Comparison of ENCODE assay signal across 9 mouse cellular contexts in the genomic region with DNA sequence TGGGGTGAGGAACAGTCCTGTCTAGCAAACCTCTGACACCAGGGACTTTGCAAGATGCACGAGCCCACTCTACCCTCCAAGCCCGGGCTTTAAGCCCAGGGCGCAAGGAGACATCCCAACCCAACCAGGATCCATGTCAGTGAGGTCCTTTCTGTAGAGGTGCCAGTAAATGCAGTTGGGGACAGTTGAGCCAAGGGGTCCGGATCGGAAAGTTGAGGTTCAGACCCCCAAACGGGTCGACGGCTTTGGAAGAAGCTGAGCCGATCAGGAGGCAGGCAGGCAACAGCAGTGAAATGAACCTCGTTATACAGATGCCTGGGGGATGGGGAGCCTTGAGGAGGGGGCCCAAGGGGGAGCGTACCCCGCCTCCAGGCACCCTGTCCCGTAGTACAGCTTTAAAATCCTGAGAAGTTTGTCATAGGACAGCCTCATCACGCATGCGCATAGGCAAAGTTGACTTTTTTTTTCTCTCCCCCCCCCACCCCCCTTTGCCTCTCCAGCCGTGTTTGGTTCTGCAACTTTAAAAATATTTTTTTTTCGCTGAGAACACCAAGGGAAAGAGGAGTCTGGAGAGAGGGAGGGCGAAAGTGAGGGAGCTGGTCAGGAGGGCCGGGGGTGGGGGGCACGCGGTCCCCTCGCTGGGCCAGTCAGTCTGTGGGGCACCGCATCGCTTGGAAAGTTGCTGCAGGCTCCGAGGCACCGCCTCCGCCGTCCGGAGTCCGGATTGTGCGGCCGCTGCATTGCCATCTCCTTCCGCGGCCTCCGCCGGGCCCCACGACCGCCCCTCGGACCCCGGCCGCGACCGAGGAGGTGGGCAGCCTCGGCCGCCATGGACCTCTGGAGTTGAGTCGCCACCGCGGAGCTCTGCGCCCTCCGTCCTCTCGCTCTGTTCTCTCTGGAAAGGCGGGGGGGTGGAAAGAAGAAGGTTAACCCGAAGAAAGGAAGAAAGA. TPM values are rescaled to one million over a fixed set of nuclear protein-coding genes. Genes with fewer than 3 reads are reported as not detected.
DNase-seq lines count a peak whose midpoint lies in the region; ATAC-seq and TF ChIP-seq lines count a peak whose summit lies in the region.
"Had no signal": no experiment of that assay in that cellular context is flagged by ENCODE, and none has a peak within 500 bp of the region (broad histone marks: within the 10 kb centered on the region; RNA-seq: fewer than 3 reads in every experiment).

A gene (plus strand): TSS at position 650 of the 950 bp plus-strand sequence.

- no peaks in the 10 kb centered on the region for H3K36me3 ChIP-seq in hindbrain, embryonic 14.5 days (replicated peaks; ENCODE audit: control insufficient read depth, insufficient read depth)
- H3K36me3 ChIP-seq in liver, embryonic 11.5 days (ENCODE audit: control insufficient read depth, insufficient read depth, low read length), result no peaks in the 10 kb centered on the region

- ATAC-seq in hindbrain, embryonic 14.5 days (ENCODE audit: low FRiP score), result 0 out of 2 replicates have a peak, but pooled peaks have one; percentile 17
- ATAC-seq in liver, embryonic 11.5 days (replicated peaks; ENCODE audit: low FRiP score), result no peak; the same call in 1 of the 2 replicates

- TF ChIP-seq CTCF in olfactory bulb, adult 2 months (IDR thresholded peaks at IDR 0.05; ENCODE audit: insufficient read depth, low read depth, low read length), result no peak

- peak within 1 kb of the TSS; percentile 79 for H3K27ac ChIP-seq in hindbrain, embryonic 14.5 days
- 0 out of 2 replicates have a peak within 1 kb of the TSS, but pooled peaks have one; percentile 13 for H3K27ac ChIP-seq in liver, embryonic 11.5 days (ENCODE audit: low read depth, low read length)
- H3K27ac ChIP-seq in olfactory bulb, adult 2 months (ENCODE audit: insufficient read depth, low read depth, low read length), result peak within 1 kb of the TSS; percentile 60

- peak within 1 kb of the TSS; percentile 61 for H3K4me3 ChIP-seq in hindbrain, embryonic 14.5 days (replicated peaks; ENCODE audit: low read length)
- peak within 1 kb of the TSS; percentile 55 for H3K4me3 ChIP-seq in liver, embryonic 11.5 days (ENCODE audit: low read depth, low read length)
- peak within 1 kb of the TSS; percentile 53 for H3K4me3 ChIP-seq in olfactory bulb, adult 2 months (ENCODE audit: insufficient read depth, low read depth, low read length)

- no peaks in the 10 kb centered on the region for H3K9me3 ChIP-seq in hindbrain, embryonic 14.5 days (ENCODE audit: control insufficient read depth, low read length)
- no peaks in the 10 kb centered on the region for H3K9me3 ChIP-seq in liver, embryonic 11.5 days (ENCODE audit: control insufficient read depth, low read length)

- peaks cover 30% of the 10 kb centered on the region for H3K27me3 ChIP-seq in hindbrain, embryonic 14.5 days (ENCODE audit: control insufficient read depth, insufficient read depth, low read length)
- H3K27me3 ChIP-seq in liver, embryonic 11.5 days (replicated peaks; ENCODE audit: control insufficient read depth, insufficient read depth, low read length), result peaks cover 80% of the 10 kb centered on the region

- WGBS in hindbrain, embryonic 14.5 days, result 2% methylated on average over 53 of the region's 53 CpGs
- 3% methylated on average over 51 of the region's 53 CpGs for WGBS in liver, embryonic 11.5 days
- WGBS in olfactory bulb, adult 2 months, result 3% methylated on average over 53 of the region's 53 CpGs

- peak within 1 kb of the TSS; percentile 76 for H3K9ac ChIP-seq in hindbrain, embryonic 14.5 days
- peak within 1 kb of the TSS; percentile 34 for H3K9ac ChIP-seq in liver, embryonic 11.5 days (ENCODE audit: low read depth, low read length)

- peaks cover 20% of the 10 kb centered on the region for H3K4me1 ChIP-seq in hindbrain, embryonic 14.5 days (replicated peaks; ENCODE audit: control insufficient read depth, insufficient read depth, low read length)
- H3K4me1 ChIP-seq in liver, embryonic 11.5 days (replicated peaks; ENCODE audit: control insufficient read depth, insufficient read depth, low read length), result no peaks in the 10 kb centered on the region
- H3K4me1 ChIP-seq in olfactory bulb, adult 2 months (ENCODE audit: control insufficient read depth, insufficient read depth, low read length), result peaks cover 8% of the 10 kb centered on the region

- DNase-seq in layer of hippocampus, postnatal 14 days (ENCODE audit: low spot score in 2 of 2), result peak in 1 of 2 experiments; percentile 27
- no peak for DNase-seq in layer of hippocampus, adult 9-10 months (ENCODE audit: low spot score)
- no peak for DNase-seq in adrenal gland, adult 8-10 months
- DNase-seq in forelimb bud, embryonic 11.5 days (ENCODE audit: low read depth, low spot score), result peak; percentile 79
- peak; percentile 50 for DNase-seq in hindbrain, embryonic 14.5 days (ENCODE audit: low spot score)
- DNase-seq in liver, embryonic 11.5 days (ENCODE audit: low spot score), result peak; percentile 33
- DNase-seq in frontal cortex, postnatal 25 days (ENCODE audit: low spot score in 2 of 2), result no peak

- TF ChIP-seq POLR2A in olfactory bulb, adult 2 months (IDR thresholded peaks at IDR 0.05; ENCODE audit: insufficient read depth, low read depth, low read length), result no peak

- H3K4me2 ChIP-seq in hindbrain, embryonic 14.5 days (replicated peaks), result peak within 1 kb of the TSS; percentile 98
- H3K4me2 ChIP-seq in liver, embryonic 11.5 days, result peak within 1 kb of the TSS; percentile 75

RNA-seq across cellular contexts. Expression of the gene that starts here (rescaled TPM):
- 10 to 100 TPM; 15.7 to 16.9 TPM for total RNA-seq in layer of hippocampus, postnatal 14 days (2021)
- 10 to 100 TPM; 51.7 to 61.5 (median 56.7) TPM for total RNA-seq in adrenal gland, adult 8-10 months (2022)
- polyA plus RNA-seq in hindbrain, embryonic 14.5 days (2014; fragmentation: Nextera tagmentation; extraction: Ambion mirVana), result 26.6 and 29.3 TPM in 2 replicates
- 2.2 and 3.7 TPM in 2 replicates for polyA plus RNA-seq in liver, embryonic 11.5 days (2014; fragmentation: Nextera tagmentation; extraction: Ambion mirVana)
- polyA plus RNA-seq in olfactory bulb, adult 2 months (2012; ENCODE audit: insufficient read depth, insufficient read length, low replicate concordance, missing spikeins), result not detected in 2 replicates
- total RNA-seq: MEL had no signal

Comparison
In these comparisons a context has a peak if more than half of its experiments do, and no peak if none do; other contexts are left out.
1. DNase-seq: peak in forelimb bud, embryonic 11.5 days (single experiment), hindbrain, embryonic 14.5 days (single experiment) and liver, embryonic 11.5 days (single experiment); none in layer of hippocampus, adult 9-10 months (single experiment), adrenal gland, adult 8-10 months (single experiment) and frontal cortex, postnatal 25 days (0 of 2).
2. H3K27ac ChIP-seq: peak in every context shown above with its lines; median percentile 79 in hindbrain, embryonic 14.5 days; 60 in olfactory bulb, adult 2 months; 13 in liver, embryonic 11.5 days.
3. Peak in every context shown above with its lines, with median percentiles within 50 percentile points of each other: H3K4me3 ChIP-seq.